Mouse (Mus musculus): Measurements from ENCODE around the gene Vipr1. TPM values are rescaled to one million over a fixed set of nuclear protein-coding genes. Genes with fewer than 3 reads are reported as not detected.

The Vipr1 gene
- total RNA-seq, 1 experiment: 0.31 TPM

DNA sequence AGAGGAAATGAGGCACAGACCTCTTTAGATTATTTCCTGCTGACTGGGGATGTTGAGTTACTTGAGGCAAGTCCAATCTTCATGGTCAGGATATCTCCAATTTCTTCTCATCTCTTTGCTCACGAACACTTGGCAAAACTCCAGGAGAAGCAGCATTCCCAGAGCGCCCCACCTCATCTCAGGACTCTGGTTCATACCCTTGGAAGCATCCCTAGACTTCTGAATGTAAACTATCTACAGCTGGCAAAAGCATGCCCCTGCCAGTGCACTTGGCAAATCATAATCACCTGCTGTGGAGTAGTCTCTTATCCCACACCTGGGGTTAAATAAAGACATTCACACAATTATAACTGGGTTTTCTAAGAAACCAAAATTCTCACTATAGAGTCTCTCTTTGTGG, 74.5 kb downstream of the Vipr1 start:
- TF ChIP-seq MAFK (IDR thresholded peaks at IDR 0.05; ENCODE audit: insufficient read depth, low read depth, low read length): no peak
- no peak for TF ChIP-seq CHD2 (IDR thresholded peaks at IDR 0.05; ENCODE audit: low read depth, low read length)
- H3K4me1 ChIP-seq (ENCODE audit: control insufficient read depth in 2 of 2, insufficient read depth in 2 of 2, low read length in 2 of 2, poor library complexity in 1 of 2): no peaks in the 10 kb centered on the region
- in situ Hi-C loops (cut with MboI; ENCODE audit: low sequenced_read_pairs in 2 of 2, unreplicated experiment in 2 of 2): no loop called here

DNA sequence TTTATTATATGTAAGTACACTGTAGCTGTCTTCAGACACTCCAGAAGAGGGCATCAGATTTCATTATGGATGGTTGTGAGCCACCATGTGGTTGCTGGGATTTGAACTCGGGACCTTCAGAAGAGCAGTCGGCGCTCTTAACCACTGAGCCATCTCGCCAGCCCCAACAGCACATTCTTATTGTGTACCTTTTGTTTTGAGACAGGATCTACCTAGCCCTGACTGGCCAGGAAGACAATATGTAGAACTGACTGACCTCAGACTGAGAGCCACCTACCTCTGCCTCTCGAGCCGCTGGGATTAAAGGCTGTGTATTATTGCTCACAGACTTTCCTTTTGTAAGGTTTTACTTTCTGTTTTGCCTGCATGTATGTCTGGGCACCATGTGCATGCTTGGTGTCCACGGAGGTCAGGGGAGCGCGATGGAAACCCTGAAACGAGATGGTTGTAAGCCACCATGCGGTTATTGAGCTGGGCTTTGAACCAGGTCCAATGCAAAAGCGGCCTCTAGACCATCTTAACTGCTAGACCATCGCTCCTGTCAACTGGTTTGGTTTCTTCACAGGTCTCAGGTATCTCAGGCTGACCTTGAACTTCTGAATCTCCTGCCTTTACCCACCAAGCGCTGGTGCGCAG, 75.7 kb downstream of the Vipr1 start:
- DNase-seq (ENCODE audit: low read depth, low spot score): no peak
- no peaks in the 10 kb centered on the region for H3K4me1 ChIP-seq (ENCODE audit: control insufficient read depth in 2 of 2, insufficient read depth in 2 of 2, low read length in 2 of 2, poor library complexity in 1 of 2)
- H3K4me3 ChIP-seq (ENCODE audit: insufficient read depth in 1 of 2, low read depth in 1 of 2, low read length in 2 of 2, poor library complexity in 1 of 2, severe bottlenecking in 1 of 2): peak overlapping the region; percentile 54 to 62
- H3K36me3 ChIP-seq (ENCODE audit: control insufficient read depth, insufficient read depth, low read length, poor library complexity, severe bottlenecking): no peaks in the 10 kb centered on the region
- in situ Hi-C loops (cut with MboI; ENCODE audit: low sequenced_read_pairs in 2 of 2, unreplicated experiment in 2 of 2): no loop called here
- H3K9ac ChIP-seq (ENCODE audit: insufficient read depth, low read depth, low read length, poor library complexity, severe bottlenecking): peak overlapping the region; percentile 85
- H3K9me3 ChIP-seq (ENCODE audit: control insufficient read depth, insufficient read depth, low read depth, low read length): no peaks in the 10 kb centered on the region
- TF ChIP-seq ZNF384 (IDR thresholded peaks at IDR 0.05; ENCODE audit: low read depth, low read length) (no peak), MAFK (IDR thresholded peaks at IDR 0.05; ENCODE audit: insufficient read depth, low read depth, low read length) (no peak), HCFC1 (IDR thresholded peaks at IDR 0.05; ENCODE audit: borderline replicate concordance, insufficient read depth, low read length) (no peak), ZC3H11A (IDR thresholded peaks at IDR 0.05; ENCODE audit: borderline replicate concordance, low read depth, low read length) (no peak), CHD2 (IDR thresholded peaks at IDR 0.05; ENCODE audit: low read depth, low read length) (no peak)
- H3K27ac ChIP-seq (ENCODE audit: insufficient read depth, low read depth, low read length, poor library complexity, severe bottlenecking): peak overlapping the region; percentile 4; the same call in 1 of the 2 replicates

More for the DNA sequence above, 74.5 kb downstream of the Vipr1 start:
- Histone ChIP-seq H3K9ac (ENCODE audit: insufficient read depth, low read depth, low read length, poor library complexity, severe bottlenecking) (no peak overlapping the region), H3K36me3 (ENCODE audit: control insufficient read depth, insufficient read depth, low read length, poor library complexity, severe bottlenecking) (no peaks in the 10 kb centered on the region), H3K4me3 (ENCODE audit: insufficient read depth in 1 of 2, low read depth in 1 of 2, low read length in 2 of 2, poor library complexity in 1 of 2, severe bottlenecking in 1 of 2) (no peak overlapping the region), H3K9me3 (ENCODE audit: control insufficient read depth, insufficient read depth, low read depth, low read length) (no peaks in the 10 kb centered on the region), H3K27ac (ENCODE audit: insufficient read depth, low read depth, low read length, poor library complexity, severe bottlenecking) (no peak overlapping the region)
- DNase-seq (ENCODE audit: low read depth, low spot score): no peak

DNA sequence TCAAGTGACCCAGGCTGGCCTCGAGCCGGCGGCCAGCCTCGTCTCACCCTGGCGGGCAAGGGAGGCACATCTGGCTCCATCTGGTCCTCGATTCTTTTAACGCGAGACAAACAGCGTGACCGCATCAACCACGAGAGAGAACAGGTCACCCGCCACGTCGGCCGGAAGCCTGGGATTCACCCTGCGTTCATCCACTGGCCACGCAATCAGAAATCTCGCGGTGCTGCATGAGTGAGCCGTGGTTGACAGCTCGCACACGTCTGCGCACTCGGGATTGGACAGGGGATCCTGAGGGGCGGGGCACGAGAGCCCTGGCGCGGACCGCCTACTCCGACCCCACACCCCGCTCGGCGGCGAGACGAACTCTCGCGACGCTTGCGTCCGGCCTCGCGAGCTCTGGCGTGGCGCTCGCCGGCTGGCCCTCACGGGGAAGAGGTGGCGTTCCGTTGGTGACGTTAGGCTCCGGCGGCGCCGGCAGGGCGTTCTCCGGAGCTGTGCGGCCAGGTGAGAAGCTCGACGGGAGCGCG, 76.3 kb downstream of the Vipr1 start, which contains the start of gene Nktr:
Gene Nktr (plus strand): TSS at position 378 of the 527 bp plus-strand sequence.
- H3K27ac ChIP-seq (ENCODE audit: insufficient read depth, low read depth, low read length, poor library complexity, severe bottlenecking): peak within 1 kb of the TSS; percentile 4; the same call in 1 of the 2 replicates
- H3K9me3 ChIP-seq (ENCODE audit: control insufficient read depth, insufficient read depth, low read depth, low read length): no peaks in the 10 kb centered on the region
- no peak for TF ChIP-seq ZC3H11A (IDR thresholded peaks at IDR 0.05; ENCODE audit: borderline replicate concordance, low read depth, low read length)
- TF ChIP-seq CHD2 (IDR thresholded peaks at IDR 0.05; ENCODE audit: low read depth, low read length): peak; percentile 94
- H3K36me3 ChIP-seq (ENCODE audit: control insufficient read depth, insufficient read depth, low read length, poor library complexity, severe bottlenecking): no peaks in the 10 kb centered on the region
- in situ Hi-C loops (cut with MboI; ENCODE audit: low sequenced_read_pairs in 2 of 2, unreplicated experiment in 2 of 2): no loop called here
- no peaks in the 10 kb centered on the region for H3K4me1 ChIP-seq (ENCODE audit: control insufficient read depth in 2 of 2, insufficient read depth in 2 of 2, low read length in 2 of 2, poor library complexity in 1 of 2)
- DNase-seq (ENCODE audit: low read depth, low spot score): peak; percentile 96
- peak within 1 kb of the TSS; percentile 89 to 92 for H3K4me3 ChIP-seq (ENCODE audit: insufficient read depth in 1 of 2, low read depth in 1 of 2, low read length in 2 of 2, poor library complexity in 1 of 2, severe bottlenecking in 1 of 2)
- H3K9ac ChIP-seq (ENCODE audit: insufficient read depth, low read depth, low read length, poor library complexity, severe bottlenecking): peak within 1 kb of the TSS; percentile 89

DNA sequence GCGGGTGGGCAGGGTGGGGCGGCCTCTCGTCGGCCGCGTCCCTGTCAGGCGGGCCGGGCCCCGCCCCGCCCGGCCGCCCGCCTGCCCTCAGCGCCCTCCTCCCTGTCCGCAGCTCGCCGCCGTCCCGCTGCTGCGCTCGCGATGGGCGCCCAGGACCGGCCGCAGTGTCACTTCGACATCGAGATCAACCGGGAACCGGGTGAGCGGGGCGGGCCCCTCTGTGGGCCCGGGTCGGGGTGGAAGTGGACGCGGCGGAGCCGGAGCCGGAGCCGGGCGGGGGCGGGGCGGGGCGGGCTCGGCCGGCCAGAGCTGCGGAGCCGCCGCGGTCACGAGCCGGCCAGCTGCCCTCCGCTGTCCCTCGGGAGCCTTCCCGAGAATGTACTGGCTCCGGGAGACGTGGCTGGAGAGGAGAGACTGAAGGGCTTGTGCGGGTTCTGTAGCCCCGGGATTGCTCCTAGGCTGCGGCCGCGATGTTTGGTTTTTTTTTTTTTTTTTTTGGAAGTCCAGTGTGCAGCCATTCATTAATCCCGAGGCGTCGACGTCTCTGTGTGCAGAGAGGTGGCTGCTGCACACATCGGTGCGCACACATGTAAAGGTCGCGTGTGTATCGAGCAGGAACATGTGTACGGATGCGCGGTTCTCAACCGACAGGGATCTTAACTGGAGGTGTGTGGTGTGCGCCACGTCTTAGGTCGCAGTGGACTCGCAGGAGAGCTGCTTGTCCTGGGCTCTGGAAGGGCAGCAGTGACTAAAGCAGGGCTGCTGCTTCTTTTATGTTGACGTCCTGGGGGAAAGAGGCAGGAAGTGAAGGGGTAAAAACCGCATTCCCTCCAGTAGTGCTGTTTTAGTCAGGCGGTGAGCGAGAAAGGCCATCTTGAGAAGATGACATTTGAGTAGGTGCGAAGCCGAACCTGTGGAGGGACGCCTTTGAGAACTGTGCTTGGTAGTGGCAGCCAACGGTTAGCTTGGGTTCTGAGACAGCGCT, 77.1 kb downstream of the Vipr1 start:
- in situ Hi-C loops (cut with MboI; ENCODE audit: low sequenced_read_pairs in 2 of 2, unreplicated experiment in 2 of 2): no loop called here
- Histone ChIP-seq H3K36me3 (ENCODE audit: control insufficient read depth, insufficient read depth, low read length, poor library complexity, severe bottlenecking) (no peaks in the 10 kb centered on the region), H3K9me3 (ENCODE audit: control insufficient read depth, insufficient read depth, low read depth, low read length) (no peaks in the 10 kb centered on the region), H3K4me1 (ENCODE audit: control insufficient read depth in 2 of 2, insufficient read depth in 2 of 2, low read length in 2 of 2, poor library complexity in 1 of 2) (no peaks in the 10 kb centered on the region), H3K4me3 (ENCODE audit: insufficient read depth in 1 of 2, low read depth in 1 of 2, low read length in 2 of 2, poor library complexity in 1 of 2, severe bottlenecking in 1 of 2) (peak overlapping the region; percentile 89 to 92), H3K27ac (ENCODE audit: insufficient read depth, low read depth, low read length, poor library complexity, severe bottlenecking) (no peak overlapping the region), H3K9ac (ENCODE audit: insufficient read depth, low read depth, low read length, poor library complexity, severe bottlenecking) (peak overlapping the region; percentile 89)
- TF ChIP-seq CHD2 (IDR thresholded peaks at IDR 0.05; ENCODE audit: low read depth, low read length) (peak; percentile 28; the same call in 1 of the 2 replicates), ZNF384 (IDR thresholded peaks at IDR 0.05; ENCODE audit: low read depth, low read length) (peak; percentile 92), MAFK (IDR thresholded peaks at IDR 0.05; ENCODE audit: insufficient read depth, low read depth, low read length) (no peak)
- no peak for DNase-seq (ENCODE audit: low read depth, low spot score)

Other genes starting within 250 kb of the Vipr1 start
- gene Cck, start 147.0 kb upstream of the Vipr1 start, total RNA-seq (2012; rRNA removed): 0.37 TPM in 1 of 2 replicates, not detected in the other
- gene Lyzl4, start 620 bp upstream of the Vipr1 start, total RNA-seq (2012; rRNA removed): 0.58 TPM in 2 replicates
- 8.4 and 11.2 TPM in 2 replicates for gene Sec22c, start 62.8 kb downstream of the Vipr1 start, total RNA-seq (2012; rRNA removed)
- gene Ss18l2, start 67.6 kb downstream of the Vipr1 start, total RNA-seq (2012; rRNA removed): 22.3 and 40.8 TPM in 2 replicates
- 57.8 and 69.6 TPM in 2 replicates for gene Nktr, start 76.5 kb downstream of the Vipr1 start, total RNA-seq (2012; rRNA removed)
- 6.7 and 8.0 TPM in 2 replicates for gene Zfp651, start 116.6 kb downstream of the Vipr1 start, total RNA-seq (2012; rRNA removed)
- gene Klhl40, start 134.9 kb downstream of the Vipr1 start, total RNA-seq (2012; rRNA removed): 0.21 and 0.62 TPM in 2 replicates
- gene Hhatl, start 149.8 kb downstream of the Vipr1 start, total RNA-seq (2012; rRNA removed): 0.09 TPM in 1 of 2 replicates, not detected in the other
- gene Ccdc13, start 196.7 kb downstream of the Vipr1 start, total RNA-seq (2012; rRNA removed): 0.58 and 1.5 TPM in 2 replicates
- gene Higd1a, start 215.6 kb downstream of the Vipr1 start, total RNA-seq (2012; rRNA removed): 63.5 and 81.2 TPM in 2 replicates